Mouse (Mus musculus) lung, adult 2 months (tissue): ENCODE results near the gene Tnnc1.

ENCODE experiments used
- CTCF ChIP-seq: fragments of 200-500 bp; IDR thresholded peaks from 2 replicates; pipeline ENCODE4 v1.5.1; 2011; ENCODE audit warnings: mild to moderate bottlenecking, low read length, control low read depth; ENCODE audit not compliant: insufficient read depth
- POLR2A ChIP-seq: fragments of 200-500 bp; IDR thresholded peaks from 2 replicates; pipeline ENCODE4 v1.6.1; 2011; ENCODE audit warnings: low read depth, mild to moderate bottlenecking, control low read depth, low read length, borderline replicate concordance; ENCODE audit errors: extremely low read depth

GRCm38 (mm10) chr14:31166827-31167226 is 41.3 kb upstream of the Tnnc1 start:
- no peak for TF ChIP-seq CTCF
- no peak for TF ChIP-seq POLR2A
